Mouse (Mus musculus) ES-E14 (cell line): ENCODE measurements at regions not wholly inside any gene's neighbourhood (a gene's known extent, or its start where the extent isn't known, plus 50 kb on each side); places are given as distances from the start of the nearest gene placed in this dataset.

Source experiments
- CHD2 ChIP-seq: IDR thresholded peaks from 2 replicates; pipeline ENCODE4 v1.6.1; 2014; ENCODE audit warnings: mild to moderate bottlenecking, low read depth, low read length, inconsistent platforms
- HCFC1 ChIP-seq: IDR thresholded peaks from 2 replicates; pipeline ENCODE4 v1.6.1; 2012; ENCODE audit warnings: low read length, inconsistent platforms, borderline replicate concordance; ENCODE audit not compliant: insufficient read depth
- MAFK ChIP-seq: IDR thresholded peaks from 2 replicates; pipeline ENCODE4 v1.6.1; 2014; ENCODE audit warnings: mild to moderate bottlenecking, low read depth, low read length, inconsistent platforms; ENCODE audit not compliant: insufficient read depth

- TF ChIP-seq CHD2: no peak
- no peak for TF ChIP-seq HCFC1
- TF ChIP-seq MAFK: no peak
Observed at GRCm38 (mm10) chr3:148343633-148344361, 646.6 kb downstream of the Adgrl2 start.
